Mouse (Mus musculus) embryonic facial prominence, embryonic 11.5 days (tissue): ENCODE results near the gene Tor1b. TPM values are rescaled to one million over a fixed set of nuclear protein-coding genes. Genes with fewer than 3 reads are reported as not detected.
A peak's percentile ranks its signal among the peaks of the same experiment; 100 is the strongest.

Source experiments
- ATAC-seq: fragments of 200-750 bp; cut with Nextera tagmentation; replicated peaks from 2 replicates; pipeline ENCODE4 v1.8.0; 2017; ENCODE audit warnings: low read depth; ENCODE audit not compliant: insufficient number of reproducible peaks, low FRiP score, low TSS enrichment
- DNase-seq: peaks from one replicate; pipeline ENCODE4 v3.0.0-alpha.2; 2015; ENCODE audit warnings: low spot score
- H3K27ac ChIP-seq: fragments of 300-500 bp; sonication (generic); replicated peaks from 2 replicates; pipeline ENCODE4 v1.5.1; 2014; ENCODE audit warnings: mild to moderate bottlenecking, low read depth, low read length, control low read depth
- H3K27me3 ChIP-seq: fragments of 300-500 bp; sonication (generic); 2 replicates; pipeline ENCODE4 v1.6.1; 2014; ENCODE audit warnings: mild to moderate bottlenecking, low read length, moderate library complexity, mixed read lengths; ENCODE audit not compliant: control insufficient read depth, insufficient read depth
- H3K36me3 ChIP-seq: fragments of 300-500 bp; sonication (generic); replicated peaks from 2 replicates; pipeline ENCODE4 v1.6.1; 2014; ENCODE audit warnings: low read depth, mild to moderate bottlenecking, low read length, moderate library complexity, mixed read lengths; ENCODE audit not compliant: control insufficient read depth, insufficient read depth
- H3K4me1 ChIP-seq: fragments of 300-500 bp; sonication (generic); 2 replicates; pipeline ENCODE4 v1.6.1; 2014; ENCODE audit warnings: low read length, mixed read lengths; ENCODE audit not compliant: control insufficient read depth, insufficient read depth
- H3K4me2 ChIP-seq: fragments of 300-500 bp; sonication (generic); 2 replicates; pipeline ENCODE4 v1.6.1; 2014; ENCODE audit warnings: low read depth, mild to moderate bottlenecking, control low read depth, low read length, moderate library complexity
- H3K4me3 ChIP-seq: fragments of 300-500 bp; sonication (generic); 2 replicates; pipeline ENCODE4 v1.5.1; 2014; ENCODE audit warnings: low read depth, low read length, control low read depth
- H3K9ac ChIP-seq: fragments of 300-500 bp; sonication (generic); replicated peaks from 2 replicates; pipeline ENCODE4 v1.6.1; 2014; ENCODE audit warnings: mild to moderate bottlenecking, control low read depth, low read length
- H3K9me3 ChIP-seq: fragments of 300-500 bp; sonication (generic); replicated peaks from 2 replicates; pipeline ENCODE4 v1.6.1; 2016; ENCODE audit warnings: mild to moderate bottlenecking, low read length, inconsistent platforms, mixed read lengths; ENCODE audit not compliant: control insufficient read depth
- WGBS: fragments of 180-500 bp; shearing (Covaris S2); extraction: QIAGEN DNeasy Blood & Tissue Kit; methylation state at CpG from one replicate; pipeline ENCODE4 v1.1.7; 2014; 5-methylcytosine and 5-hydroxymethylcytosine counted together
- polyA plus RNA-seq: library from polyadenylated mRNA; unstranded; fragments of >200 nt; fragmentation: Nextera tagmentation; extraction: Ambion mirVana; gene quantifications from 2 replicates; pipeline ENCODE4 v1.2.1, GENCODE M21; 2014

Gene Tor1b
- polyA plus RNA-seq, 1 experiment from 2014 or later = 26.0 TPM

DNA sequence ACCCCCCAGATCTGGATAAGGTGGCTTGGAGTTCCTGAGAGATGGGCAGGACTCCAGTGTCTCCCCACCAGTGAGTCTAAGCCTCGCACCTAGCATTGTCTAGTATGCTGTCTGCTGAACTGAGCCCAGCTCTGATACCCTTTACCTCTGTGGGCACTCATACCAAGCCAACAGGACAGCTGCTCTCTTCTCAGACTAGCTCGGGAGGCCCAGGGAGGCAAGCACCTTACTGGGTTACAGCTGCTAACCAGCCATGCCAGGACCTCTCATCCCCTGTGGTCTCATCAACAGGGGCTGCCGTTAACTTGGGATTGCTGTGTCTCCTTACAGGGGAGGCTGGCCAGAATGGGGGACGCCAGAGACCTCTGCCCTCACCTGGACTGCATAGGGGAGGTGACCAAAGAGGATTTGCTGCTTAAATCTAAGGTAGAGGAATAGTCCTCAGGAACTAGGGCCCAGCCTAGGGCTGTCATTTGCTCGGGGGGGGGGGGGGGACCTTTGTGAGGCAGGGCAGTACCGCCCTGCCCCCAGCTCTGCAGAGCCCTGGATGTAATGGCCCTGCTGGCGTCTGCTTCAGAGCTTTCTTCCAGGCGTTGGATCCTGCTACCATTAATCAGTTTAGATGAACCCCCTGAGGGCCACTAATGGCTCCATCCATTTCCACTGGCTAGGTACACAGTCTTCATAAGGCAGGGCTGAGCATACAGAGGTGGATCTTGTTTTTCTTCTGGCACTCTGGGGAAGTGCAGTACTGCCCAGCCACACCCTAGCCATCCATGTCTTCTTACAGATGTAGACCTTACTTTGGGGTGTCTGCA lies 45.9 kb downstream of the Tor1b start:
- ATAC-seq = peak; percentile 62; the same call in 1 of the 2 replicates
- no peak overlapping the region for H3K4me3 ChIP-seq
- 70% methylated on average over 8 of the region's 8 CpGs for WGBS
- no peak overlapping the region for H3K9ac ChIP-seq
- no peaks in the 10 kb centered on the region for H3K9me3 ChIP-seq
- no peaks in the 10 kb centered on the region for H3K36me3 ChIP-seq
- no peaks in the 10 kb centered on the region for H3K27me3 ChIP-seq
- no peak overlapping the region for H3K27ac ChIP-seq
- H3K4me1 ChIP-seq = no peaks in the 10 kb centered on the region
- no peak for DNase-seq
- no peak overlapping the region for H3K4me2 ChIP-seq

DNA sequence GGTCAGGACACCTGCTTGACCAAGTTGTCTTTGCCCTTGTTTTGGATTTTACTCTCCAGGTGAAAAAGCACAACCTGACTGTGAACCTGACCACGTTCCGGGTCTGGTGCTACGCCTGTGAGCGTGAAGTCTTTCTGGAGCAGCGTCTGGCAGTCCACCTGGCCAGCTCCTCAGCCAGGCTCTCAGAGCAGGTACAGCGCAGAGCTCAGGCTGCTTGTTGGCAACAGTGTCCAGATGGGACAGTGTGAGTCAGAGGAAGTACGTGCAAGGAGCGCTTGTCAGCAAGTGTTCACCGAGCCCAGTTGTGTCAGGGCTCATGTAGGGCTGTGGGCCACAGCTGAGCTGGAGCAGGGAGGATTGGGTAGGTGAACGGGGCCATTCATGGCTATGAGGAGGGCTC lies 50.1 kb downstream of the Tor1b start:
- ATAC-seq (no peak), DNase-seq (no peak)
- no peak overlapping the region for H3K4me2 ChIP-seq
- no peak overlapping the region for H3K27ac ChIP-seq
- H3K36me3 ChIP-seq = no peaks in the 10 kb centered on the region
- no peak overlapping the region for H3K4me3 ChIP-seq
- 90% methylated on average over 10 of the region's 10 CpGs for WGBS
- no peak overlapping the region for H3K9ac ChIP-seq
- no peaks in the 10 kb centered on the region for H3K4me1 ChIP-seq
- no peaks in the 10 kb centered on the region for H3K27me3 ChIP-seq
- no peaks in the 10 kb centered on the region for H3K9me3 ChIP-seq

DNA sequence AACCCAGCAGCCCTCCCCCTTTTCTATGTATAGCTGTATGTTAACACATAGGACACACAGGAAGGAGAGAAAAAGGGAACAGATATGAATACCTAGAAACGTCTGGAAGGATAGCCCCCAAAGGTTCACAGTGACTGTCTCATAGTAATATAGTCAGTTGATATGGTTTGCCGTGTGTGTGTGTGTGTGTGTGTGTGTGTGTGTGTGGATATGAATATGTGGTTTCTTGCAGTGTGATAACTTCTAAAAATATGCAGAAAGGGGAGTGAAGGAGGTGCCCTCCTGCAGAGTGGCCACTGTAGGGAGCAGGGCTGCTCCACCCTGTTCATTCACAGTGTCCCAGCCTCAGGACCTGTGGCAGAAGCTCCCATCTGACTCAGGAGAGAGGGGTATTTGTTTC lies 52.7 kb downstream of the Tor1b start:
- Histone ChIP-seq H3K9ac (no peak overlapping the region), H3K27me3 (no peaks in the 10 kb centered on the region), H3K9me3 (no peaks in the 10 kb centered on the region), H3K4me1 (no peaks in the 10 kb centered on the region), H3K27ac (no peak overlapping the region), H3K4me3 (no peak overlapping the region), H3K4me2 (no peak overlapping the region), H3K36me3 (no peaks in the 10 kb centered on the region)
- ATAC-seq (no peak), DNase-seq (no peak)
- WGBS = 88% methylated on average over 2 of the region's 2 CpGs

DNA sequence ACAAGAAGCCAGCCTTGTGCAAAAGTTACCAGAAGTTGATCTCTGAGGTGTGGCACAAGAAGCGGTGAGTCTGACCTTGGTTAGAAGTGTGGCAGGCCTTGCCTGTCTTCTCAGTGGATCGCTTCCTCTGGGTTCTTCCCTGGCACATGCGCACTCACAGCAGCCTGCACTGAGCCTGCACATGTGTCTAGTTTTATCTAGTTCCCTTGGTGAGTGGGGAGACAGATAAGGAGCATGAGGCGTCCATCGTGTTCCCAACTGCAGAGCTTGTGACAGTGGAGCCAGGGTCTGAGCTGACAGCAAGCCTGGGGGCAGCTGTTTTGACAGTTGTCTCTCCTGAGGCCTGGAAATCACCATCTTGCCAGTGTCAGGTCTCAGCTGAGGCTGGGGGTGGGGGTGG lies 53.7 kb downstream of the Tor1b start:
- Histone ChIP-seq H3K27me3 (no peaks in the 10 kb centered on the region), H3K4me2 (no peak overlapping the region), H3K9me3 (no peaks in the 10 kb centered on the region), H3K36me3 (no peaks in the 10 kb centered on the region), H3K27ac (no peak overlapping the region), H3K9ac (no peak overlapping the region), H3K4me1 (no peaks in the 10 kb centered on the region), H3K4me3 (no peak overlapping the region)
- DNase-seq (no peak), ATAC-seq (no peak)
- WGBS = 87% methylated on average over 5 of the region's 5 CpGs

DNA sequence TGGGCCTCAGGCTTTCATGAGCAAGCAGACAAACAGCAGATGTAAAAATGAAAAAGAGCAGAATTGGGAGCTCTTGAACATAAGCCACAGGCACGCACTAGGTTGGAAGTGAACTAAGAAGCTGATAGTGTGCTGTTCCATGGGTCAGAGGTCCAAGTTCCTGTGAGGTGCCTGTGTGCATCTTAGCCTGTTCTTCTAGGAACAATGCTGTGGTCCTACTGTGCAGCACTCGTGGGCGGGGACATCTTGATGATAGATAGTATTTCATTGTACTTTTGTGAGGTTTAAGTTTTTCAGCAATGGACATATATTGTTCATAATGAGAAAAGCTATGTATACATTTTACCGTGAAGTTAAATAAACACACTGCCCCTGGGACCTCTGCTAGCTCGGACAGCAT lies 54.4 kb downstream of the Tor1b start:
- no peak overlapping the region for H3K4me2 ChIP-seq

More for the DNA sequence above, 54.4 kb downstream of the Tor1b start:
- DNase-seq = no peak
- H3K9ac ChIP-seq = no peak overlapping the region
- ATAC-seq = no peak
- no peaks in the 10 kb centered on the region for H3K4me1 ChIP-seq
- no peaks in the 10 kb centered on the region for H3K27me3 ChIP-seq
- no peaks in the 10 kb centered on the region for H3K9me3 ChIP-seq
- WGBS = 87% methylated on average over 5 of the region's 5 CpGs
- H3K4me3 ChIP-seq = no peak overlapping the region
- no peak overlapping the region for H3K27ac ChIP-seq
- H3K36me3 ChIP-seq = no peaks in the 10 kb centered on the region

Other genes starting within 250 kb of the Tor1b start
- 1.8 and 3.6 TPM in 2 replicates for gene 1700001O22Rik, start 149.3 kb upstream of the Tor1b start, polyA plus RNA-seq
- 98.9 and 101 TPM in 2 replicates for gene Ntmt1, start 145.1 kb upstream of the Tor1b start, polyA plus RNA-seq
- gene Asb6, start 122.6 kb upstream of the Tor1b start, polyA plus RNA-seq = 27.6 and 35.7 TPM in 2 replicates
- 106 and 109 TPM in 2 replicates for gene Prrx2, start 118.0 kb upstream of the Tor1b start, polyA plus RNA-seq
- 9.1 and 9.3 TPM in 2 replicates for gene Ptges, start 23.1 kb upstream of the Tor1b start, polyA plus RNA-seq
- gene Tor1a, start 15.0 kb downstream of the Tor1b start, polyA plus RNA-seq = 84.8 and 86.6 TPM in 2 replicates
- 54.0 and 58.8 TPM in 2 replicates for gene BC005624, start 29.2 kb downstream of the Tor1b start, polyA plus RNA-seq
- gene Usp20, start 29.3 kb downstream of the Tor1b start, polyA plus RNA-seq = 9.3 and 10.4 TPM in 2 replicates
- gene Fnbp1, start 189.0 kb downstream of the Tor1b start, polyA plus RNA-seq = 15.9 and 17.9 TPM in 2 replicates
- 23.1 and 28.6 TPM in 2 replicates for gene Gpr107, start 199.4 kb downstream of the Tor1b start, polyA plus RNA-seq